Mouse (Mus musculus) lung, postnatal 0 days (tissue): ENCODE results near the gene Pkdcc.

Experiments used
- CTCF ChIP-seq: IDR thresholded peaks from 2 replicates; pipeline ENCODE4 v1.5.1; 2016; ENCODE audit warnings: antibody characterized with exemption, mild to moderate bottlenecking
- EP300 ChIP-seq: IDR thresholded peaks from 2 replicates; pipeline ENCODE4 v1.6.1; 2016; ENCODE audit warnings: antibody characterized with exemption, mild to moderate bottlenecking, control low read depth

DNA sequence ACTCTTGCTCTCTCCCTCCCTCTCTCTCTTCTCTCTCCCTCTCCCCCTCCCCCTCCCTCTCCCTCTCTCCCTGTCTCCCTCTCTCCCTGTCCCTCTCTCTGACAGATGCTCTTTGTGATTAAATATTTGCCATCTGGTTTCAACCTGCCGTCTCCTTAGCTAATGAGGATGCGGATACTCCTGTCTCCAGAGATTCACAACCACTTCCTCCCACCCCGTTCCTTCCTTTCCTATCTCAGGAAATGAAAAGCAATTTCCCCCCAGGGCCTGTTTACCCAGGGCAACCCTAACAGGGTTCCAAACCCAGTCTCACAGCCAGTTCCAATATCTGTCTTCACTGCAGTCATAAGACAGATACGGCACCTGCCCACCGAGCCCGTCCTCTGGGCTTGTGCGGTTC, 31.0 kb downstream of the Pkdcc start:
- TF ChIP-seq CTCF (no peak), EP300 (no peak)
